Mouse (Mus musculus): Measurements from ENCODE around the gene Hunk.

DNA sequence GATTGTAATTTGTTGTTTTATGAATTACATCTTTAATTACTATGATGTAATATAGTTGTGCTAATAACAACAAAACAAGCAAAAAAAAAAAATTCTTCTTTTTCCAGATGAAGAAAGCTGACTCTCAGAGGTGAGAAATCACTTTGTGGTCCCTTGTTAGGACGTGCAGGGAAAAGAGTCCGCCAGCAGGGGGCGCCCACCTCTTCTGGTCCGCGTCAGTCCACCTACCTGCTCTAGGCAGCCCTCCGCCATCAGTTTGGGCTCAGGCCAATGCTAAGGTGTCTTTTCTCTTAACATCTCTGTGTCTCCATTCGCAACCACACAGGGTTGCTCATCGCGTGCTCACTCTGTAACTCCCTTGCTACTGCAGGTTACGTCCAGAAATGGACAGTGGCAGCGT, 5.9 kb upstream of the Hunk start:
- TF ChIP-seq POLR2A (IDR thresholded peaks at IDR 0.05; ENCODE audit: control insufficient read depth, extremely low read depth, insufficient read depth, low read length, poor library complexity) (no peak), CTCF (IDR thresholded peaks at IDR 0.05; ENCODE audit: borderline replicate concordance, control insufficient read depth, extremely low read depth, insufficient read depth, low read length, poor library complexity) (peak; percentile 83; the same call in 1 of the 2 replicates)

Measured in thymus, adult 2 months (tissue).